Mouse (Mus musculus) erythroblast, embryonic 14.5 days (primary cell): Measurements from ENCODE around the gene Map2k5.

Experiments used
- GATA1 ChIP-seq: IDR thresholded peaks from 2 replicates; pipeline ENCODE4 v1.6.1; 2012; ENCODE audit warnings: low read length, inconsistent platforms, mixed read lengths
- TAL1 ChIP-seq: IDR thresholded peaks from 3 replicates; pipeline ENCODE4 v1.6.1; 2012; ENCODE audit warnings: low read length, inconsistent platforms, mixed read lengths

DNA sequence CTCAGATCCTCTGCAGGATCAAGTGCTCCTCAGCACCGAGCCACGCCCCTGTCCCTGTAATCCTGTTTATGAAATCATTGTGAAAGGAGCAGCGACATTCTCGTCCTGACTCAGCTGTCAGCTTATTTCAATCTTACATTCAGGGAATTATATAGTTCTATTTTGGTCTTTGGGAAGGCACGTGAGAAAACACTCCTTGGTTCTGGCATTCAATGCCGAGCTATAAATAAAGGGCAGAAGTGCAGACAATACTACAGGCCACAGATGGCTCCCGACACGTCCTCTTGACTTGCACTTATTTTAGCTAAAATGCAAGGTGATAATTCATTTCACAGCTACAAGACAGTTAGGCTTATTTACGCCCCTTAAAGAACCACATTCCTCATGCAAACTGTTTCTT is 182.9 kb downstream of the Map2k5 start:
- TF ChIP-seq GATA1 (no peak), TAL1 (no peak)
